Comparison of ENCODE assay signal across 10 mouse cellular contexts in genomic region chr1:152462348-152462747, GRCm38 (mm10).
DNase-seq lines count a peak whose midpoint lies in the region; ATAC-seq lines count a peak whose summit lies in the region.
"Had no signal": no experiment of that assay in that cellular context is flagged by ENCODE, and none has a peak within 500 bp of the region (broad histone marks: within the 10 kb centered on the region; RNA-seq: fewer than 3 reads in every experiment).

No protein-coding gene starts in this region.

- DNase-seq in heart, adult 18-20 months = peak; percentile 51 to 74
- no peak for DNase-seq in heart, postnatal 25 days (ENCODE audit: low spot score)
- peak; percentile 20 for DNase-seq in lung, postnatal 14 days
- no peak for DNase-seq in left cerebral cortex, postnatal 25 days (ENCODE audit: low spot score in 2 of 2)
- no peak for DNase-seq in ovary, postnatal 14 days (ENCODE audit: low spot score)
- DNase-seq in thymus, postnatal 36 days = no peak

- 63% methylated on average over 7 of the region's 7 CpGs for WGBS in heart, embryonic 16.5 days

- H3K27me3 ChIP-seq in heart, embryonic 16.5 days (ENCODE audit: control insufficient read depth, insufficient read depth, low read length) = no peaks in the 10 kb centered on the region
- H3K27me3 ChIP-seq: liver, embryonic 12.5 days; neural tube, embryonic 13.5 days had no signal

- no peak for ATAC-seq in heart, embryonic 16.5 days (replicated peaks; ENCODE audit: extremely low read depth, insufficient read depth, low FRiP score)
- ATAC-seq: liver, embryonic 12.5 days had no signal

- peak overlapping the region; percentile 74 for H3K27ac ChIP-seq in brown adipose tissue, adult 24 weeks (replicated peaks; ENCODE audit: low read depth, low read length)
- peak overlapping the region; percentile 49 for H3K27ac ChIP-seq in heart, embryonic 16.5 days (ENCODE audit: low read length)
- H3K27ac ChIP-seq: liver, embryonic 12.5 days had no signal

- no peak overlapping the region for H3K9ac ChIP-seq in heart, embryonic 16.5 days (ENCODE audit: low read length)
- H3K9ac ChIP-seq: liver, embryonic 12.5 days; neural tube, embryonic 13.5 days had no signal

- no peaks in the 10 kb centered on the region for H3K36me3 ChIP-seq in heart, embryonic 16.5 days (ENCODE audit: control insufficient read depth, insufficient read depth)
- H3K36me3 ChIP-seq: liver, embryonic 12.5 days; neural tube, embryonic 13.5 days had no signal

- H3K4me2 ChIP-seq in heart, embryonic 16.5 days (ENCODE audit: low read depth, low read length) = peak overlapping the region; percentile 26; the same call in 1 of the 2 replicates
- H3K4me2 ChIP-seq: liver, embryonic 12.5 days; neural tube, embryonic 13.5 days had no signal

- intact Hi-C loops in heart, postnatal 25 days (cut with DNase I) = loop anchor here (5.0 kb wide), 1 partner anchor 35 kb away; no protein-coding TSS in a partner anchor
- intact Hi-C loops in left cerebral cortex, postnatal 25 days (cut with DNase I) = no loop called here

- H3K9me3 ChIP-seq in heart, embryonic 16.5 days (replicated peaks; ENCODE audit: control insufficient read depth, low read length) = no peaks in the 10 kb centered on the region
- H3K9me3 ChIP-seq: liver, embryonic 12.5 days; neural tube, embryonic 13.5 days had no signal

- no peak overlapping the region for H3K4me3 ChIP-seq in brown adipose tissue, adult 24 weeks (ENCODE audit: insufficient read depth, low read depth, low read length)
- H3K4me3 ChIP-seq in heart, embryonic 16.5 days (ENCODE audit: low read length) = no peak overlapping the region
- H3K4me3 ChIP-seq: liver, embryonic 12.5 days; neural tube, embryonic 13.5 days had no signal

- H3K4me1 ChIP-seq in brown adipose tissue, adult 24 weeks (ENCODE audit: control insufficient read depth, insufficient read depth, insufficient read length, low read length) = peaks cover 12% of the 10 kb centered on the region
- H3K4me1 ChIP-seq in heart, embryonic 16.5 days (ENCODE audit: control insufficient read depth, insufficient read depth, low read length) = peaks cover 19% of the 10 kb centered on the region
- H3K4me1 ChIP-seq: liver, embryonic 12.5 days had no signal

Comparison
In these comparisons a context has a peak if more than half of its experiments do, and no peak if none do; other contexts are left out.
1. DNase-seq: peak in heart, adult 18-20 months (2 of 2) and lung, postnatal 14 days (single experiment); none in heart, postnatal 25 days (single experiment), left cerebral cortex, postnatal 25 days (0 of 2), ovary, postnatal 14 days (single experiment) and thymus, postnatal 36 days (0 of 2).